Mouse (Mus musculus) c-Kit-positive CD71-negative TER-119-negative erythroid progenitor cells, embryonic 14.5 days (primary cell): ENCODE measurements around the gene Fkbp6.

Source experiments
- DNase-seq: peaks from one replicate; pipeline ENCODE4 v3.0.0-alpha.2; 2013; ENCODE audit warnings: low read depth

The Fkbp6 gene

DNA sequence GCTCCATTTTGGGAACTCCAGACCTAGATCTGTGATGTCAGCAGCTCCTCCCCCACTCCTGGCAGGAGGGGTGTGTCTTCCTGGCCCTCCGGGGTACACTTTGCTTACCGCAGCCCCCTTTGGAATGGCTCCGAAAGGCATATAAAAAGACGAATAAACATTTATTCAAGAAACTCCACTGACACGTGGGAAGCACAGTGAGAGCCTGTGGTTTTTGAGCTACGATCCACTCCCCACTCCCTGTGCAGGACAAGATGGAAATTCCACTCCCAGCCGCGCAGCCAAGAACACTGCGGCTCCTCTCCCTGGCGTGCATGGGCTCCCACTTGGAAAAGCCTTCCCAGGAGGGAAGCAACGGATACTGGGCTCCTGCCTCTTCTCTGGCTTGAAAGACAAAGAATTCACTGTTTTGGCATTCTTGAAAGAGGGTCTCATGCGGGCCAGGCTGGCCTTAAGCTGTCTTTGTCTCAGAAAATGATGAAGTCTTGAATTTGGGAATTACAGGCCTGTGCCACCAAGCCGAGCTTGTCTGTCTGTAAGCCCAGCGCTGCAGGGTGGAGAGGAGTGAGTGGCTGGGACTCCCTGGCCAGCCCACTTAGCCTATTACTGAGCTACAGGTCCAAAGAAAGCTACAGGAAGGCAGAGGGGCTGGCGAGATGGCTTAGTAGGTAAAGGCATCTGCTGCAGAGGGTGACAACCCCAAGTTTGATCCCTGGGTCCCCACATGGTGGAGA lies 75.0 kb downstream of the Fkbp6 start:
- DNase-seq, result no peak

DNA sequence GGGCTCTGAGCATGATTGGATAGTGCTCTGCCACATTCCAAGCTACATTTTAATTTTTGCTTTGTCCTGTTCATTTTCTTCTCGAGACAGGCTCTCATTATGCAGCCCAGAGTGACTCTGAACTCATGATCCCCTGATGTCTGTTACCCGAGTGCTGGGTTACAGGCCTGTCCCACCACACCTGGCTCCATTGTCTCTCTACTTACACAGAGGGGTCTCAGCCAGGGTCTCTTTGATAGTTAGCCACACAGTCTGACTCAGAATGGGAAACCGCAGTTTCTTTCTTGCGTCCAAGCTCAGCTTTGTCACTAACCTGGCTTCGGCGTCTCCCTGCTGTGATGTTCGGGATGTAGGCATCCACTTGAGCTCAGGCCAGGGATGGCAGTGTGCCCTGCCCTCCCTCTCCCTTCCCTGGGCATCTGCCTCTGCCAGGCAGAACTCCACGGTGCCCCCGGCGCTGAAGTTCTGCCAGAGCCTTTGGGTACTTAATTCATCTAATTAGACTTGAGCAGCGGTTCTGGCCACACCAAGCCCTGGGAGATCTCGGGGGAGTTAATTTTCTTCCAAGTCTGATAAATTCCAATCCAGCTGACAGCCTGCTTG lies 78.2 kb downstream of the Fkbp6 start:
- no peak for DNase-seq

- DNase-seq, result no peak
These were observed 79.5 kb downstream of the Fkbp6 start for GRCm38 (mm10) chr5:135270361-135270760.

DNA sequence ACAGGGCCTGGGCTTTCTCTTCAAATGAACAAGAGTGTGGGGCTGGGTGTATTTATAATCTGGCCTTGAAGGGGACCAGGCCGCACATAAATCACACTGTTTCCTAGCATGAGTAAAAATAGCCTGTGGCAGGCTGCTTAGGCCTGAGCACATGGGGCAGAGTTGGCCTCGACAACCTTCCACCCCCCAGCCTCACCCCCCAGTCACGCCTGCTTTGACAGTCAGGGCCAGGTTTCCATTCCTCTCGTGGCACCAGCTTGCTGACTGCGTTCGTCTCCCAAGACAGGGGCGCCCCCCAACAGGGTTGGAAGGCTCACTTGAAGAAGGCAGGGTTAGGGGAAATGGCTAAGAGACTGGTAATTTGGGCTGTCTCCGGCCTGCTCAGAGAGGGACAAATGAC lies 80.4 kb downstream of the Fkbp6 start:
- no peak for DNase-seq

DNA sequence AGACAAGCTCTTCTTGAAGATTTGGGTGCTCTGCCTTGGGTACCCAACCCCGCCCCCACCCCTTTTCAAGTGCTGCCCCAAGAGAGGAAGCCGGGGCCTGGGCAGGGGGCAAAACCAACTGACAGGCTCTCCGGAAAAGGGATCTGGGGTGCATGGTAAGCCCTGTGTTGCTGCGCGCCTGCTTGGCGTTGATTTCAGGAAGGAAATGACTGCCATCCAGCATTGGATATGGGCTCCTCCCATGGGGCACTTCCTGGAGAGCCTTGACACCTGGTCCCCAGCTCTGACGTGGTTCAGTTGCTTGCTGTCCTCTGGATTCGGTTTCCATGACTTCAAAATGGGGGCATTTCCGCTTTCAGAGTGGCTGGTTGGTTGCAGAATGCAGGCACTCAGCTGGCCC lies 85.3 kb downstream of the Fkbp6 start:
- DNase-seq, result peak; percentile 65

DNA sequence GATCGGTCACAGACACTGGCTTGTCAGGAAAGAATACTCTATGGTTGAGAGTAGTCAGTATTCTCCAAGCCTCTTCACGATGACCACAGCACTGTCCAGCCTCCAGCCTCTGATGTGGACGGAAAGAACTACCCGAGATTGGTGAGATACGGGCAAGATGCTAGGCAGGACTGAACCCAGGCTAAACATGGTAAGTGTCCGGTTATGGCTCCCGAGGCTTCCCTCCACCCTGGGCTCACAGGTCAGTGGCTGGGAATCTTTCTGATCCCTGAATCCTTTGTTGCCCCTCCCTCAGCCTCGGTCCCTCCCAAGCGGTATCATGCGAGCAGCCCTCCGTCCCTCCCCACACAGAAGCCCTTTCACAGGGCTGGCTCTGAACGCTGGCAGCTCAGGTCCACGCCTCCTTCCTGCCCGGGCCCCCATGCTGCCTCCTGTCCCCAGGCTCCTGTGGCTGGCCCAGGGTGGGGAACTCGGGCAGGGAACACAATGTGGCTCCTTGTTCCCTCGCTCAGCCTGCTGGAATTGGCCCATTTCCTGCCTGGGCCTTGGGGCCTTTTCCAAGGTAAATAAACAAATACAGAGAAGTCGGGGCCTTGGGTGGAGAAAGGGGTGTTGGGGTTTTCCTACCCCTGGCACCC lies 85.9 kb downstream of the Fkbp6 start:
- DNase-seq, result peak; percentile 29

GRCm38 (mm10) chr5:135258280-135259150 lies 91.3 kb downstream of the Fkbp6 start:
- DNase-seq, result no peak

DNA sequence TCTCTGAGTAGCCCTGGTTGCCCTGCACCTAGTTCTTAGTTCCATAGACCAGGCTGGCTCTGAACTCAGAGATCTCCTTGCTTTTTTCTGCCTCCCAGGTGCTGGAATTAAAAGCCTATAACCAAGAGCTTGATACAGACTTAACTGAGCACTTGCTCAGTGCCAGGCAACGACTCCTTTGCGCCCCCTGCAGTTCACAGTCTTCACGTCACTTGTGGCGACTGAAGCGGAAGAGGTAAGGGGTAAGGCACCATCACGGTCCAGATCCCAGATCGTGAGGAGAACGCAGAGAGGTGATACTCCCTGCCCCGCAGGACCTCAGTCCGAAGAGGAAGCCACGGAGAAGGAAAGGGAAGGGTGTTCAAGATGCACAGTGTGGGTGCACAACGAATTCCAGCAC lies 92.3 kb downstream of the Fkbp6 start:
- DNase-seq, result no peak

DNA sequence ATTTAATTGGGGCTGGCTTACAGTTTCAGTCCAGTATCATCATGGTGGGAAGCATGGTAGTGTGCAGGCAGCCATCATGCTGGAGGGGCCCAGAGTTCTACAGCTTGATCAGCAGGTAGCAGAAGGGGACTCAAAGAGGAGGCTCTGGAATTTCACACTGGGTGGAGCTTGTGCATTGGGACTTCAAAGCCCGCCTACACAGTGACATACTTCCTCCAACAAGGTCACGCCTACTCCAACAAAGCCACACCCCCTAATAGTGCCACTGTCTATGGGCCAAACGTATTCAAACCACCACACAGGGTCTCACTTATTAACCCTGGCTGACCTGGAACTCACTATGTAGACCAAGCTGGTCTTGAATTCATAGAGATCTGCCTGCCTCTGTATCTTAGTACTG lies 93.7 kb downstream of the Fkbp6 start:
- DNase-seq, result no peak

DNA sequence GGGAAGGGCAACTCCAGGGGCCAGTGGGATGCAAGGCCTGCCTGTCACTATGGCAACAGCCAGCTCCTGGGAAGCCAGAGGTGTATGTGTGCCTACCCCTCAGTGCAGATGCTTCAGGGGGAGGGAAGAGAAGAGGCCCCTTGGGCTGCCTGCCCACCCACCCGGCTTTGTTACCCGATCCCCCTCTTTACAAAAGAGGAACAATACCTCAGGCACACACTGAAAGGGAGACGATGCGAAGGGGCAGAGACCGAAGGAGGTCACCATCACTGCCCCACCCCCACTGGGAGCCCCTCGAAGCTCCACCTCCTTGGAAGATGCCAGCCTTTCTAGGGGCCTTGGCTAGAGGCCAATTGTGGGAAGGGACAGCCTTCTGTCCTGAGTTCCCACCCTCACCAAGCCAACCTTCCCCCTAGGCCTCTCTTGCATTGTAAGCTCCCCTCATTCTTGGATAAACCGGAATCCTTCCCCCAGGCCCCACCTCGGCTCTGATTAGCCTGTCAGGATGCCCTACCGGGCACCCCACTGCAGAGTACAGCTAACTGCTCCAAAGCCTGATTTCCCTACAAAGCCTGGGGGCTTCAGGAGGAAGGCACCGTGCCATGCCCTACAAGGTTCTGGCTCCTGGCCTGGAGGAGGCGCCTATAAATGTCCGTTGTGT lies 96.0 kb downstream of the Fkbp6 start:
- no peak for DNase-seq

DNA sequence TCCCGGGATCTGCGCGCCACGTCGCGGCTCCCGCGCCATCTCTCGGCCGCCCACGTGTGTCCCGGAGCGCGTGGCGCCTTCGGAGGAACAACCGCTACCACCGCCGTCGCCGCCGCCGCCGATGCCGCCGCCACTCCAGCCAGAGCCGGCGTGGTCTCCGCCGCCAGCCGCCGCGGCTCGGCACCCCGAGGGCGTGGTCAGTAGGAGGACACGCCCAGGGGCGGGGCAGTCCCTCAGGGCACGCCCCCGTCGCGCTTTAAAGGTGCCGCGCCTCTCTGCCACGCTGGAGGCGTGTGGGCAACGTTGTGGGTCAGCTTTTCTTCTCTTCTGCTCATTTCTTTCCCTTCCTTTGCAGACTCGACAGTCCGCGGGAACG lies 98.8 kb downstream of the Fkbp6 start, which contains the start of gene Fzd9:
Gene Fzd9 (minus strand): TSS at position 152 of the 376 bp plus-strand sequence.
- peak; percentile 56 for DNase-seq

DNA sequence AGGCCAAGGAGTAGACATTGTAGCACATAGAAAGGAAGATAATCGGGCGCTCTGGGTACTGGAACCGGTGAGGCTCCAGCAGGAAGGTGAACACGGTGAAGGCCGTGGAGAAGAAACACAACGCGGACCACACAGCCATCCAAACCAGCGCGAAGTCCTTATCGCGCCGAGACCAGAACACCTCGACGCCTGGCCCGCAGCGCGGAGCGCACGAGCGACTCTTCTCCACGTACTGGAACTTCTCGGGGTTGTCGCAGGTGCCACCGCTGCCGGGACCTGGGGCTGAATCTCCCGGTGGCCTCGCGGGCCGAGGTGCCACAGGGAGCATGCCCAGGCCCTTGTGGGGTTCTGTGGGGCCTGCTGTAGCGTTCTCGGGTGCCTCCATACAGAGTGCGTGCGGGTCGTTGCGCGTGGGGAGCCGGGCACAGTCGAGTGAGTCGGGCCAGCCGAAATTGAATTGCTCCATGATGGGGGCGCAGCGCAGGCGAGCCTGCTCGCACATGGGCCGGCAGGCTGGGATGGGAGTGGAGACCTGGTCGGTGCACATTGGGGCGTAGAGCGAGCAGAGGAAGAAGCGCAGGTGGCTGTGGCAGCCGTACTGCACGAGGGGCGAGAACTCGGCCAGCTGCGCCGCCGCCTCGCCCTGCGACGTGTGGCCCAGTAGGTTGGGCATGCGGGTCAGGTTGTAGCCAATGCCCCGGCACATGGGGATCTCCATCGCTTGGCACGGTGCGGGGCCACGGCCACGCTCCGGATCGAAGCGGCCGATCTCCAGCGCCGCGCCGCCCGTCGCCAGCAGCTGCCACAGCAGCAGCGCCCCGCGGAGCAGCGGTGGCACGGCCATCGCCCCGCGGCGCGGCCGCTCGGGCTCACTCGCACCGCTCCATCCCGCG lies 99.4 kb downstream of the Fkbp6 start:
- DNase-seq, result peak; percentile 14

- no peak for DNase-seq
These were observed 100.7 kb downstream of the Fkbp6 start for GRCm38 (mm10) chr5:135248956-135249676.

- DNase-seq, result no peak
These were observed 102.5 kb downstream of the Fkbp6 start for GRCm38 (mm10) chr5:135247337-135247736.

DNA sequence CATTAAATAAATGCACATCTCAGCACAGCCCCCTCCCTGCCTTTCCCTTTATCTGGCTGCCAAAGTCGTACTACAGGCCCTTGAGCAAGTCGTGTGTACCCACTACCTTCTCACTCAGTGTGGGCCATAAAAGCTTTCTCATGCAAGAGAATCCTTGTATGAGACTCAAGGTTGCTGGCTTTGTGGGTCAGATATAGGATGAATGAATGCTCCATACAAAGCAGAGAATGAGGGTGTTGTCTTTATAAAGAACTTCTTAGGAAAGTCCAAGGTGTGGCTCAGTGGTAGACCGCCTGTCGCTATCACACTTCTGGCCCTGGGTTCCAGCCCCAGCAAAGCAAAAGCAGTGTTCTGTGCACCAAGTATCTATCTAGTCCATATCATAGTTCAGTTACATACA lies 103.3 kb downstream of the Fkbp6 start:
- DNase-seq, result no peak

DNA sequence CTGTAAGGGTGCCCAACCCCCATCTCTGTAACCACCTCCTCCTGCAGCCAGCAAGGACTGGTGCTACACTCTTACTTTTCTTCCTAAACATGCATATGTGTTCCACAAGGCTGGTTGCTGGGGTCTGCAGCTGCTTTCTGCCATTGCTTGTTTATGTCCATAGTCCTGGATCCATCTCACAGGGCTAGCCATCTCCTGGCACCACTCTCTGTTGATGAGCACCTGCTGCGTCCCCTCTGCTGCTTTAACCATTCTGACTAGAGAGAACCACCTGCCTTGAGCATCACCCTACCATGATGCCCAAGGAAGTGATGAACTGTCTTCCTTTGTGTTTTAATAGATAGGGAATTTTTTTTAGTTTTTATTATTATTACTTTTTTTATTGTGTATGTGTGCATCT lies 106.7 kb downstream of the Fkbp6 start:
- DNase-seq, result no peak

DNA sequence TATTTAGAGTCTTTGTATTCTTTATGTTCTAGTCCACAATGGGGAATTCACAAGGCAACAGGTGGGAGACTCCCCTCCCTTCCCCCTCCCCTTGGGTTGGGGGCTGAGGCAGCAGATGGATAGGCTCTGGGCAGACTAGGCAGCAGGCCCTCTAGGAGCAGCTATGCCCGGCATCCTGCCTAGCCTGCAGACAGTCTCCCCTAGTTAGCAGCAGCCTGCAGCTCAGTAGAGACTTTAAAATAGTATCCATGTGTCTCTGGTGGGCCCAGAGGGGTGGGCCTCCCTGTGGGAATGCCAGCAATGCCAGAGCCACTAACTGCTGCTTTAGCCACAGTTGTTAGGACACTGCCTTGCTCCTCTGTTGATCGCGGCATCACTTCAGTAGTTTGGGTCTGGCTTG lies 107.2 kb downstream of the Fkbp6 start:
- DNase-seq, result no peak

- no peak for DNase-seq
These were observed 107.7 kb downstream of the Fkbp6 start for GRCm38 (mm10) chr5:135242136-135242535.
